Mouse (Mus musculus): ENCODE measurements around the gene Bbx. TPM values are rescaled to one million over a fixed set of nuclear protein-coding genes. Genes with fewer than 3 reads are reported as not detected.

The Bbx gene
- total and polyA plus RNA-seq, 3 experiments = 3.6 to 14.7 (median 13.4) TPM

DNA sequence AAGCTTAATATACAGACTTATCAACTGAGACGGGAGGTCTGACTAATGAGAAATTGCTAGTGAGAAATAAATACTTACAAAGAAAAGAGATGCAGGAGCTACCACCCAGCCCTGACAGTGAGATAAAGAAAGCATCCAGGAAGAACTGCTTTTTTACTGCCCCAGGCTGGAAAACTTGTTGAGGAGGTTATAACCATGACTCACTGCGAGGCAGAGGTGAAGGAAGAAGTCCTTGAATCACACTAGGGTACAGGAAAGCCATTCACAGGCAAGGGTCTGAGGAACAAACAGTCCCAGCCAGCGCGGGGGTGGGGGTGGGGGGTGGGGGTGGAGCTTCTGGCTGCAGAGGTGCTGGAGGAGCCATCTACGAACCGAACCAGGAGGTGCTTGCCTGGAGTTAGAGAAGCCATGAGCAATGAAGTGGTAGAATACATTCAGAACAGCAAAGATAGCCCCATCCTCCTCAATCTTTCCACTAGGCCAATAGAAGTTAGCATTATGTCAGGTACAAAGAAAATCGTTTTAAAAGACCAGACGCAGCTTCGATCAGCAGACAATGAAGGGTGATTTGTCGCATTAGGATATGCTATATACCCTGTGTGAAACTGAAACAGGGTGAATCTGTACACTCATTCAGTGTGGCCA lies 30.2 kb upstream of the Bbx start:
- Histone ChIP-seq H3K27ac (no peak overlapping the region), H3K4me3 (no peak overlapping the region), H3K9ac (ENCODE audit: low read depth, low read length) (no peak overlapping the region), H3K36me3 (ENCODE audit: control insufficient read depth, insufficient read depth, low read length) (no peaks in the 10 kb centered on the region), H3K79me2 (replicated peaks; ENCODE audit: control insufficient read depth, insufficient read depth, low read length) (no peaks in the 10 kb centered on the region), H3K4me1 (ENCODE audit: control insufficient read depth, insufficient read depth, low read length) (no peaks in the 10 kb centered on the region), H3K27me3 (ENCODE audit: control insufficient read depth, insufficient read depth, low read length) (no peaks in the 10 kb centered on the region)
- intact Hi-C loops (cut with DNase I) = no loop called here
- WGBS = 36% methylated on average over 10 of the region's 10 CpGs
- TF ChIP-seq EP300 (IDR thresholded peaks at IDR 0.05; ENCODE audit: insufficient read depth, low read depth, low read length) = no peak
- TF ChIP-seq CTCF (IDR thresholded peaks at IDR 0.05) = no peak
- no peak for TF ChIP-seq POLR2A (IDR thresholded peaks at IDR 0.05; ENCODE audit: insufficient read depth, low read depth, low read length)
- DNase-seq = no peak

DNA sequence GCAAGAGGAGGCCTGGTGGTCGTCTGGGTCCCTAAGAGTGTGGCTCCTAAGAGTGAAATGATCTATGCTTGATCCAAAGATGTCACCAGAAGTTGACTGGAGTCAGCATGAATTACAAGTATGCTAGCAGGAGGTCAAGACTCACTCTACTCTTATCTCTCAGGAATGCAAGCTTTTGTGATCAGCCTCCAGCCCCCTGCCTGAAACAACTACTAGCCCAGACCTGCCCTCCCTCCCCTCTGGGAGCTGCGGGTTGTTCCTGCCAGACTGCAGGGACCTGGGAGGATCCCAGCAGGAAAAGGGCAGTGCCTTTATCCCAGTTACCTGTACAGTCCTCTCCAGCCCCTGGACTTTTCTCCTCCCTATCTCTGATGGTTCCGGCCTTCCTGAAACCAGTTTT lies 27.0 kb upstream of the Bbx start:
- H3K4me1 ChIP-seq (ENCODE audit: control insufficient read depth, insufficient read depth, low read length) = no peaks in the 10 kb centered on the region

DNA sequence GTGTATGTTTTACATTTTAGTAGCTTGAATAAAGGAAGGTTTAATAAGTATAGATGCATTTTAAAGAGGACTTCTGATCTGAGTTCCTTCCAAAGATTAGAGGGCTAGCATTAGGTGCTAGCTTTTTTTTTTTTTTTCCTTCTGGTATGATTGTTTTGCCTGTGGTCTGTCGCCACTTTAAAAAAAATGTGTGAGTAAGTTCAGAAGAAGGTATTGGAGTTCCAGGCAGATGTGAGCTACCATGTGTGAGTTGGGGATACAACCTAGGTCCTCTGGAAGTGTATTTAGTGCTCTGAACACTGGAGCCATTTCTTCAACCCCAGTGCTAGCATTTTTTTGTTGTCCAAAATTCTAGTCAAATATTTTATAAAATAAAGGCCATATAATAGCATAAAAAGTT lies 23.9 kb upstream of the Bbx start:
- H3K4me1 ChIP-seq (ENCODE audit: control insufficient read depth, insufficient read depth, low read length) = no peaks in the 10 kb centered on the region
- H3K9ac ChIP-seq (ENCODE audit: low read depth, low read length) = no peak overlapping the region
- no peak overlapping the region for H3K4me3 ChIP-seq
- no peaks in the 10 kb centered on the region for H3K36me3 ChIP-seq (ENCODE audit: control insufficient read depth, insufficient read depth, low read length)
- 56% methylated on average over 1 of the region's 1 CpGs for WGBS
- DNase-seq = no peak
- intact Hi-C loops (cut with DNase I) = no loop called here
- no peaks in the 10 kb centered on the region for H3K27me3 ChIP-seq (ENCODE audit: control insufficient read depth, insufficient read depth, low read length)
- no peak for TF ChIP-seq CTCF (IDR thresholded peaks at IDR 0.05)
- no peak for TF ChIP-seq POLR2A (IDR thresholded peaks at IDR 0.05; ENCODE audit: insufficient read depth, low read depth, low read length)
- TF ChIP-seq EP300 (IDR thresholded peaks at IDR 0.05; ENCODE audit: insufficient read depth, low read depth, low read length) = no peak
- H3K27ac ChIP-seq = no peak overlapping the region
- no peaks in the 10 kb centered on the region for H3K79me2 ChIP-seq (replicated peaks; ENCODE audit: control insufficient read depth, insufficient read depth, low read length)

More for the DNA sequence above, 27.0 kb upstream of the Bbx start:
- no peaks in the 10 kb centered on the region for H3K27me3 ChIP-seq (ENCODE audit: control insufficient read depth, insufficient read depth, low read length)
- H3K4me3 ChIP-seq = no peak overlapping the region
- 36% methylated on average over 3 of the region's 3 CpGs for WGBS
- H3K36me3 ChIP-seq (ENCODE audit: control insufficient read depth, insufficient read depth, low read length) = no peaks in the 10 kb centered on the region
- no peak overlapping the region for H3K9ac ChIP-seq (ENCODE audit: low read depth, low read length)
- no peak overlapping the region for H3K27ac ChIP-seq
- intact Hi-C loops (cut with DNase I) = no loop called here
- no peak for TF ChIP-seq EP300 (IDR thresholded peaks at IDR 0.05; ENCODE audit: insufficient read depth, low read depth, low read length)
- no peak for TF ChIP-seq POLR2A (IDR thresholded peaks at IDR 0.05; ENCODE audit: insufficient read depth, low read depth, low read length)
- TF ChIP-seq CTCF (IDR thresholded peaks at IDR 0.05) = no peak
- no peaks in the 10 kb centered on the region for H3K79me2 ChIP-seq (replicated peaks; ENCODE audit: control insufficient read depth, insufficient read depth, low read length)
- DNase-seq = no peak

DNA sequence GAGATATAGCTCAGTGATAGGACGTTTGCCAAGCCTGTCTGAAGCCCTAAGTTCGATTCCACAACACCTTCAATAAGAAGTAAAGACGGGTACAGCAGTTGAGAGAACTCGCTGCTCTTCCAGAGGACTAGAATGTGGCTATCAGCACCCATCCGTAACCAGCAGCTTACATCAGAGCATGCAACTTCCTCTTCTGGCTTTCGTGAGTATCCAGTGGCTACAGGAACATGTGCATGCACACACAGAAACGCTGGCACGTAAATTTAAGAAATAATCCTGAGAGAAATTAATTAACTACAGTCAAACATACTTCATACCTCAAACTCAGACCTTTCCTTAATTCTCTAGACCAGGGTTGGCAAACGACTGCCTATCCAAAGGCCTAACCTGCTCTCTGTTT lies 16.9 kb upstream of the Bbx start:
- H3K4me3 ChIP-seq = no peak overlapping the region
- TF ChIP-seq CTCF (IDR thresholded peaks at IDR 0.05) (no peak), EP300 (IDR thresholded peaks at IDR 0.05; ENCODE audit: insufficient read depth, low read depth, low read length) (no peak), POLR2A (IDR thresholded peaks at IDR 0.05; ENCODE audit: insufficient read depth, low read depth, low read length) (no peak)
- H3K4me1 ChIP-seq (ENCODE audit: control insufficient read depth, insufficient read depth, low read length) = no peaks in the 10 kb centered on the region
- intact Hi-C loops (cut with DNase I) = no loop called here
- H3K27ac ChIP-seq = no peak overlapping the region
- H3K36me3 ChIP-seq (ENCODE audit: control insufficient read depth, insufficient read depth, low read length) = no peaks in the 10 kb centered on the region
- H3K9ac ChIP-seq (ENCODE audit: low read depth, low read length) = no peak overlapping the region
- WGBS = 65% methylated on average over 9 of the region's 9 CpGs
- H3K27me3 ChIP-seq (ENCODE audit: control insufficient read depth, insufficient read depth, low read length) = no peaks in the 10 kb centered on the region
- DNase-seq = no peak
- no peaks in the 10 kb centered on the region for H3K79me2 ChIP-seq (replicated peaks; ENCODE audit: control insufficient read depth, insufficient read depth, low read length)

DNA sequence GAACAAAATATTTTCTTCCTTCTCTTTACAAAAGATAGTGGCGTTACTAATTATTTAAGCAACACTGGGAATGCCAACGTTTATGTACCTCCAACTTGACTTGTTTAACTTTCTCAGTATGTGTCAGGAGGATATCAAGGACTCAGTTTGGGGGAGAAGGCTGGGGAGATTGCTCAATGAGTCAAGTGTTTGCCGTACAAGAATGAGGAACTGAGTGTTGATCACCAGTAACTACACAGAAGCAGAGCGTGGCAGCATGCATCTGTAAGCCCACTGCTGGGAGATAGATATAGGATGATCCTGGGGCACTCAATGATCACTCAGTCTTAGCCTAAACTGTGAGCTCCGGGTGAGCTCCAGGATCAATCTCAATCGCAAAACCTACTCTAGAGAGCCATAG lies 12.8 kb upstream of the Bbx start:
- WGBS = 74% methylated on average over 6 of the region's 6 CpGs
- no peak overlapping the region for H3K9ac ChIP-seq (ENCODE audit: low read depth, low read length)
- TF ChIP-seq EP300 (IDR thresholded peaks at IDR 0.05; ENCODE audit: insufficient read depth, low read depth, low read length) (no peak), POLR2A (IDR thresholded peaks at IDR 0.05; ENCODE audit: insufficient read depth, low read depth, low read length) (no peak), CTCF (IDR thresholded peaks at IDR 0.05) (no peak)
- no peak overlapping the region for H3K4me3 ChIP-seq
- no peaks in the 10 kb centered on the region for H3K4me1 ChIP-seq (ENCODE audit: control insufficient read depth, insufficient read depth, low read length)
- DNase-seq = no peak
- intact Hi-C loops (cut with DNase I) = no loop called here
- H3K79me2 ChIP-seq (replicated peaks; ENCODE audit: control insufficient read depth, insufficient read depth, low read length) = no peaks in the 10 kb centered on the region
- no peak overlapping the region for H3K27ac ChIP-seq
- no peaks in the 10 kb centered on the region for H3K27me3 ChIP-seq (ENCODE audit: control insufficient read depth, insufficient read depth, low read length)
- H3K36me3 ChIP-seq (ENCODE audit: control insufficient read depth, insufficient read depth, low read length) = no peaks in the 10 kb centered on the region

DNA sequence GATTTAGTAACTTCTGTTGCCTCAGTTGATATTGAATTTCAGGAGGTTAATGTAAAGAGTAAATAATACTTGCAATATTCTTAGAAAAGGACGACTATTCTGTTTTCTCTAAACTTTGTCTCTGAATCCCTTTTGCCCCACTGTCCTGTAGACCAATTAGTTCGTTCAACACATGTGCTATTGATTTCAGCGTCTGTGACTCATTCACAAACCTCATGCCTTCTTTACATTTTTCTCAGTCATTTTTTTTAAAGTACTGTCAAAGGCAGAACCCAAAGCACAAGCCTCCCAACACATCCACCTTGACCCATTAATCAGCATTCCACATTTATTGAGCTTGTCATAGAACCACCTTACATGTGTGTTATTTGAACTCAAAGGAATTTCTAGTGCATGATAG lies 6.6 kb upstream of the Bbx start:
- Histone ChIP-seq H3K9ac (ENCODE audit: low read depth, low read length) (no peak overlapping the region), H3K4me3 (no peak overlapping the region), H3K4me1 (ENCODE audit: control insufficient read depth, insufficient read depth, low read length) (no peaks in the 10 kb centered on the region), H3K36me3 (ENCODE audit: control insufficient read depth, insufficient read depth, low read length) (no peaks in the 10 kb centered on the region), H3K79me2 (replicated peaks; ENCODE audit: control insufficient read depth, insufficient read depth, low read length) (no peaks in the 10 kb centered on the region), H3K27me3 (ENCODE audit: control insufficient read depth, insufficient read depth, low read length) (no peaks in the 10 kb centered on the region), H3K27ac (no peak overlapping the region)
- TF ChIP-seq CTCF (IDR thresholded peaks at IDR 0.05) (no peak), EP300 (IDR thresholded peaks at IDR 0.05; ENCODE audit: insufficient read depth, low read depth, low read length) (no peak), POLR2A (IDR thresholded peaks at IDR 0.05; ENCODE audit: insufficient read depth, low read depth, low read length) (no peak)
- intact Hi-C loops (cut with DNase I) = no loop called here
- DNase-seq = no peak
- 88% methylated on average over 3 of the region's 3 CpGs for WGBS
